Mouse (Mus musculus) myocyte (in vitro differentiated cells): Measurements from ENCODE around the gene Sh3d19. TPM values are rescaled to one million over a fixed set of nuclear protein-coding genes. Genes with fewer than 3 reads are reported as not detected.
"Not testable (repeated sequence)": the region's sequence is repeated elsewhere in the genome, so short reads cannot be mapped to it uniquely, and the experiment has no call there.

Experiments
- H3K27me3 ChIP-seq: one replicate; pipeline ENCODE4 v1.6.1; 2011; ENCODE audit not compliant: control insufficient read depth, insufficient read depth, insufficient read length
- H3K36me3 ChIP-seq: one replicate; pipeline ENCODE4 v1.6.1; 2011; ENCODE audit not compliant: control insufficient read depth, insufficient read depth
- H3K4me2 ChIP-seq: one replicate; pipeline ENCODE4 v1.6.1; 2011; ENCODE audit warnings: low read depth, control low read depth
- H3K4me3 ChIP-seq: one replicate; pipeline ENCODE4 v1.5.1; 2011; ENCODE audit warnings: mild to moderate bottlenecking, control low read depth, moderate library complexity
- H3K79me2 ChIP-seq: one replicate; pipeline ENCODE4 v1.6.1; 2011; ENCODE audit not compliant: control insufficient read depth, insufficient read depth
- H3ac ChIP-seq: one replicate; pipeline ENCODE4 v1.6.1; 2011; ENCODE audit not compliant: control insufficient read depth, insufficient read length
- CEBPB ChIP-seq: IDR thresholded peaks from 2 replicates; pipeline ENCODE4 v1.6.1; 2011; ENCODE audit warnings: mild to moderate bottlenecking, moderate library complexity; ENCODE audit not compliant: poor library complexity, insufficient read depth, severe bottlenecking
- E2F4 ChIP-seq: IDR thresholded peaks from one replicate; pipeline ENCODE4 v1.6.1; 2011; ENCODE audit warnings: mild to moderate bottlenecking, control low read depth, moderate library complexity; ENCODE audit not compliant: insufficient read depth
- MAX ChIP-seq: IDR thresholded peaks from one replicate; pipeline ENCODE4 v1.6.1; 2011; ENCODE audit warnings: low read depth, mild to moderate bottlenecking, control low read depth
- MYOD1 ChIP-seq, 3 experiments: IDR thresholded peaks; one replicate each; pipeline ENCODE4 v1.6.1; 2011; ENCODE audit warnings: control low read depth in 2 of 3, low read depth in 2 of 3, mild to moderate bottlenecking in 2 of 3, moderate library complexity in 1 of 3; ENCODE audit not compliant: insufficient read length in 2 of 3, control insufficient read depth in 1 of 3
- MYOG ChIP-seq, 3 experiments: IDR thresholded peaks; one replicate each; pipeline ENCODE4 v1.6.1; 2011; ENCODE audit warnings: control low read depth in 2 of 3, low read depth in 2 of 3, mild to moderate bottlenecking in 2 of 3; ENCODE audit not compliant: insufficient read length in 2 of 3, control insufficient read depth in 1 of 3, insufficient read depth in 1 of 3
- POLR2A ChIP-seq: IDR thresholded peaks from one replicate; pipeline ENCODE4 v1.6.1; 2011; ENCODE audit warnings: low read depth, mild to moderate bottlenecking, control low read depth, moderate library complexity; ENCODE audit not compliant: insufficient read length
- POLR2AphosphoS2 ChIP-seq: IDR thresholded peaks from one replicate; pipeline ENCODE4 v1.6.1; 2011; ENCODE audit warnings: low read depth, control low read depth; ENCODE audit not compliant: insufficient read length
- REST ChIP-seq: IDR thresholded peaks from one replicate; pipeline ENCODE4 v1.6.1; 2011; ENCODE audit warnings: mild to moderate bottlenecking, control low read depth, moderate library complexity; ENCODE audit not compliant: insufficient read depth, insufficient read length
- SRF ChIP-seq: IDR thresholded peaks from one replicate; pipeline ENCODE4 v1.6.1; 2011; ENCODE audit warnings: low read depth; ENCODE audit not compliant: control insufficient read depth, insufficient read length
- TCF12 ChIP-seq: IDR thresholded peaks from one replicate; pipeline ENCODE4 v1.6.1; 2011; ENCODE audit warnings: mild to moderate bottlenecking, control low read depth; ENCODE audit not compliant: poor library complexity, insufficient read depth, severe bottlenecking
- TCF3 ChIP-seq: IDR thresholded peaks from one replicate; pipeline ENCODE4 v1.6.1; 2011; ENCODE audit warnings: low read depth, control low read depth; ENCODE audit not compliant: insufficient read length
- USF1 ChIP-seq: IDR thresholded peaks from one replicate; pipeline ENCODE4 v1.6.1; 2011; ENCODE audit warnings: low read depth, mild to moderate bottlenecking, control low read depth, moderate library complexity
- polyA plus RNA-seq: library from polyadenylated mRNA; unstranded; fragments of >200 nt; fragmentation: generic; extraction: Trizol; gene quantifications from one replicate; pipeline ENCODE4 v1.2.1, GENCODE M21; 2012; ENCODE audit warnings: missing spikeins

Gene Sh3d19
- polyA plus RNA-seq, 1 experiment, result 7.0 TPM

- Histone ChIP-seq H3K79me2 (no peaks in the 10 kb centered on the region), H3K4me2 (no peak overlapping the region), H3K36me3 (no peaks in the 10 kb centered on the region), H3K27me3 (no peaks in the 10 kb centered on the region), H3K4me3 (no peak overlapping the region), H3ac (no peak overlapping the region)
- TF ChIP-seq TCF12 (no peak), TCF3 (no peak), POLR2AphosphoS2 (no peak), CEBPB (no peak), MYOG (IDR thresholded peaks at IDR 0.05; ENCODE audit: control insufficient read depth in 1 of 3, insufficient read depth in 1 of 3, insufficient read length in 2 of 3, low read depth in 2 of 3) (no peak), REST (no peak), SRF (no peak), MYOD1 (IDR thresholded peaks at IDR 0.05; ENCODE audit: control insufficient read depth in 1 of 3, insufficient read length in 2 of 3, low read depth in 2 of 3) (no peak), POLR2A (no peak), E2F4 (no peak), USF1 (no peak), MAX (no peak)
Measured at GRCm38 (mm10) chr3:85973376-85974140, 2.6 kb downstream of the Sh3d19 start.

DNA sequence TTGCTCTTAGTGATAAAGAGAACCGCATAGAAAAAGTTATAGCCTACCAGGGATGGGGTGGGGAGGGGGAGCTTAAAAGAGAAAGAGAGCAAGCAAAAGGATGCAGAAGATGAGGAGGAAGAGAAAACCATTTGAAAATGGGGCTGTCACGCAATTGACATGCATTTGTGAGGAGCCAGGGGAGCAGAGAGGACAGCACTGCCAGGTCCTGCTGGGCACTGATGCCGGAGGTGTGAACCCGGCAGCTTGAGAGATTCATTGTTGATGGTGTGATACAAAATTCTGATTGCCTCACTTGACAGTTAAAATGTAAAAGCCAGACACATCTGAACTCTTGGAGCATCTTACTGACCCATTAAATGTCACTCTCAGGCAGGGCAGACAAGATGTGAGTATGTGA lies 3.5 kb downstream of the Sh3d19 start:
- no peaks in the 10 kb centered on the region for H3K79me2 ChIP-seq
- no peaks in the 10 kb centered on the region for H3K27me3 ChIP-seq
- TF ChIP-seq TCF3 (no peak), E2F4 (no peak), TCF12 (no peak), POLR2AphosphoS2 (no peak), MYOG (IDR thresholded peaks at IDR 0.05; ENCODE audit: control insufficient read depth in 1 of 3, insufficient read depth in 1 of 3, insufficient read length in 2 of 3, low read depth in 2 of 3) (no peak), REST (no peak), CEBPB (no peak), USF1 (no peak), SRF (no peak), POLR2A (no peak), MAX (no peak), MYOD1 (IDR thresholded peaks at IDR 0.05; ENCODE audit: control insufficient read depth in 1 of 3, insufficient read length in 2 of 3, low read depth in 2 of 3) (no peak)
- no peak overlapping the region for H3K4me2 ChIP-seq
- H3K4me3 ChIP-seq, result no peak overlapping the region
- H3ac ChIP-seq, result no peak overlapping the region
- H3K36me3 ChIP-seq, result no peaks in the 10 kb centered on the region

DNA sequence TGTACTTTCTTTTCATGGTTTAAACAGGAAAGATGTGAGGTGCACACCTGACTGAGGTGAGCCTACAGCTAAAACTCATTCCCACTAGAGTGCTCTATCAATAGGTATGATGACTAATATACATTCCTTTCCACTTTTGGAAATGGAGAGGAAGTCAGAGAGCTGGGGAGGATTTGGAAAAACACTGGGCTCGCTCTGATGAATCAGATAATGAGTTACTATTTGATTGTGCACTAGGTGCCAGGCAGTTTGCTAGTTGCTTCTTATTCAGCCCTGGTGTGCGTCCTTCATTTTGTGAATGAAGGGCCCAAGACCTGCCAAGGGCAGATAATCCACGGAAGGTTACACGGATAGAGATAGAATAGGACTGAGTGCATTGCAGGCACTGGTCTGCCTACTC lies 9.1 kb downstream of the Sh3d19 start:
- Histone ChIP-seq H3ac (no peak overlapping the region), H3K36me3 (no peaks in the 10 kb centered on the region), H3K27me3 (no peaks in the 10 kb centered on the region), H3K79me2 (no peaks in the 10 kb centered on the region), H3K4me2 (no peak overlapping the region), H3K4me3 (no peak overlapping the region)
- TF ChIP-seq TCF12, result no peak
- no peak for TF ChIP-seq REST

GRCm38 (mm10) chr3:85981761-85982160 lies 10.9 kb downstream of the Sh3d19 start:
- not testable (repeated sequence) for H3K4me2 ChIP-seq, H3K36me3 ChIP-seq, H3K79me2 ChIP-seq, H3K4me3 ChIP-seq, H3K27me3 ChIP-seq, H3ac ChIP-seq

DNA sequence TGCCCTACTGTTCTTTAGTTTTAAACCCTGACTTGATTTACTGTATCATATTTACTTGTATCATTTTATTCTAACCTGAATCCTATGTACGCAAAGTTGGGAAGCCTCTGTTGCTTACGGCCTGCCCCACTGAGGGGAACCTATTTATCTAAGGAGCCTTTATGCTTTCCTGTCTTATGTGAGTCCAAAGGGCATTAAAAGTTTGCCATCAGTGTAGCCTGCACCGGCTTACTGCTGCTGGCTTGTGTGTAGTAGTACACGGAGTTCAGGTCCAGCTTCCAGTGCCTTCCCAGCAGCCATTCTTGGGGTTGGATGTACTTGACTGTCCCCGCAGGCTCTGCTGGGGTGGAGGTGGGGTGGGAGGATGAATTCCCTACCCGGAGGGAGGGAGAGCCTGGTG lies 13.6 kb downstream of the Sh3d19 start:
- Histone ChIP-seq H3K36me3 (no peaks in the 10 kb centered on the region), H3ac (no peak overlapping the region)
- TF ChIP-seq TCF12 (no peak), E2F4 (no peak), CEBPB (no peak), USF1 (no peak), TCF3 (no peak), POLR2A (no peak), MAX (no peak), MYOD1 (IDR thresholded peaks at IDR 0.05; ENCODE audit: control insufficient read depth in 1 of 3, insufficient read length in 2 of 3, low read depth in 2 of 3) (no peak), REST (no peak), MYOG (IDR thresholded peaks at IDR 0.05; ENCODE audit: control insufficient read depth in 1 of 3, insufficient read depth in 1 of 3, insufficient read length in 2 of 3, low read depth in 2 of 3) (no peak), POLR2AphosphoS2 (no peak), SRF (no peak)

More for the DNA sequence above, 13.6 kb downstream of the Sh3d19 start:
- no peaks in the 10 kb centered on the region for H3K79me2 ChIP-seq
- no peaks in the 10 kb centered on the region for H3K27me3 ChIP-seq
- no peak overlapping the region for H3K4me2 ChIP-seq
- no peak overlapping the region for H3K4me3 ChIP-seq
